Mouse (Mus musculus) spleen, adult 2 months (tissue): ENCODE measurements around the gene Adprhl1.

Source experiments
- CTCF ChIP-seq: fragments of 200-500 bp; IDR thresholded peaks from 2 replicates; pipeline ENCODE4 v1.5.1; 2011; ENCODE audit warnings: mild to moderate bottlenecking, inconsistent platforms; ENCODE audit not compliant: insufficient read depth, insufficient read length, insufficient replicate concordance; ENCODE audit errors: extremely low read depth
- POLR2A ChIP-seq: fragments of 200-500 bp; IDR thresholded peaks from 2 replicates; pipeline ENCODE4 v1.6.1; 2011; ENCODE audit warnings: low read depth, low read length, inconsistent platforms

DNA sequence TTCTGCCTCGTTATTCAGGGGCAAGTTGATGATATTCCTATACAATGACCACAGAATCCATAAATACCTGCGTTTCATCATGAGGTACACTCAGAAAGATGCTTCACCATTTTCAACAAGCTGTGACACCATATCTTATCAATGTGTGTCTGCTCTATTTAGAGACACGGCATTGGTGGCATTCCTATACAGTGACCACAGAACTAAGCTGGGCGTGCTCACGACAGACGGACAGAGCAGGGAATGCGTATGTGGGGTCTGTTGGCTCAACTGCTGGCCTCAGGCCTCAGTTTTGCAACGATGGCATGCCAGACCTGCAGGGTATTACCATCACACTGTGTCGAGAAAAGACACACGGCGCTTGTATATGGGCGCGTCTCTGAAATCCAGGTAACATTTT is 1.1 kb downstream of the Adprhl1 start:
- TF ChIP-seq CTCF (no peak), POLR2A (no peak)
